Mouse (Mus musculus) kidney, postnatal 36 days (tissue): ENCODE results near the gene Nsmce3.

ENCODE experiments used
- DNase-seq, 2 experiments: peaks; one replicate each; pipeline ENCODE4 v3.0.0; 2021 to 2022; ENCODE audit warnings: mixed read lengths in 2 of 2

Nsmce3 gene

DNA sequence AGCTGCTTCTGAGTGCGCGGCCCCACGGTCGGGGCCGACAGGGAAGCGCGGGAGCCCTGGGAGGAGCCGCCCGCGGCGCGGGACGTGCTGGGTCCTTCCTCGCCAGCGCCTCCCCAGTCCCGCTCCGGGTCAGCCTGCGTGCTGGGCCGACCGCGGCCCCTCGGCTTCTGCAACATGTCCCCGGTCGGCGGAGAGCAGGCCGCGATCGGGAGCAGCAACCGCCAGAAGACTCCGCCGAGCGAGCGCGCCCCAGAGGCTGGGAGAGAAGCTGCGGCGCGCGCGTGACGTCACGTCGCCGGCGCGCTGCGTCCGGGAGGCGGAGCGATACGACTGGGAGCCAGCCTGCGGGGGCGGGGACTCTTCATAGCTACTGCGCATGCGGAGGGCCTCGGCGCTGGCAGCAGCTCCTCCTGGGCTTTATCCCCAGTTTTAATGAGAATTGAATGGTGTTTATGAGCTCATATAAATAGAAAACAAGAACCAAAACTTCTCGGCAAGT, at the start of gene Nsmce3:
Gene Nsmce3, minus strand, starts transcription at position 255 of the 499 bp plus-strand sequence.
- peak; percentile 95 to 98 for DNase-seq

DNA sequence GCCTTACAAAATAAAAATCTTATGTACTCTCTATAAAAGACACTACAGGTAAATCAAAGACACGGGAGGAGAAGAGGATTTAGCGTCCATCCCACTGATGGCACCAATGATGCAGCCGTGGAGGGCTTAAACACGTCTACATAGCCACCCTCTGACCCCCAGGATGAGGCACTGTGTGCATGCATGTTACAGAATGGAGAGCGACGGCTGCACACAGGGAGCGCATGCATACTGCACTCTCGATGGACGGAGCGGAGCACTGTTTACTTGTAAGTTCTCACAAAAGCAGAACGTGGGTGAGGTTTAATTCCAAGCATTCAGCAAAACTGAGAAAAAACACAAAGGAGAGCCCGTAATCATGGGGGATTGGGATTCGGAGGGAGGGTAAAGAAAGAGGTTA, 48.4 kb upstream of the Nsmce3 start:
- no peak for DNase-seq

DNA sequence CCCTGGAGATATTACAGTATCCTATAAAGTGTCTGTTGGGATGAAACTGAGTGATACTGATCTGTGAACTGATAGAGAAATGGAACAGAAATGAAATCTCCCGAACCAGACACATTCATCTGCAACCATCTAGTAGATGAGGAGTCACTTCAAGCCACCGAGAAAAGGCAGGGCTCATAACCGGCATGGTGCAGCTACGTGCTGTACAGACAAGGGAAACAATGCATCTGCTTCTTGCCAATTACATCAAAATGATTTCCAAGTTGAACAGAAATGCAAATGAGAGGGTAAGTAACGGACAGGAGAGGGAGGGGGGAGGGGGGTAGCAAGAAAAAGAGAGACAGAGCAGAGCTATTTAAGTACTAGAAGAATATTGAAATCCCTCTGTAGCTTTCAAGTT, 47.9 kb upstream of the Nsmce3 start:
- DNase-seq = no peak

DNA sequence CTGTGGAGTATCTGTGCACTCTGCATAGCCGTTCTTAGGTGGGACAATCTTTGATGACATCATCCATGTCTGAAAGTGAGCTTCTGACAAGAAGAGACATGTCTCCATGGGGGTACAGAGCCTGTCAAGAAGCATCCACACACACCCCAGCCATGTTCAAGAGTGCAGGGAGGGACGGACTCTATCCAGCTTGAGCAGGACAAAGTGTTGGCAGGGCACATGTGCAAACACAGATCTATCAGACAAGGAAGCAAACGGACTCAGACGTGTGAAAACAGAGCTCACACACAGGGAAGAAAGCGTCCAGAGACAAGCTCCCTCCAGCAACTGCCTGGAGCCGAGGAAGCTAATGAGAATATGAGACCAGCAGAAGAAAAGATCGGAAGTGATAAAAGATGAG, 43.9 kb upstream of the Nsmce3 start:
- no peak for DNase-seq

DNA sequence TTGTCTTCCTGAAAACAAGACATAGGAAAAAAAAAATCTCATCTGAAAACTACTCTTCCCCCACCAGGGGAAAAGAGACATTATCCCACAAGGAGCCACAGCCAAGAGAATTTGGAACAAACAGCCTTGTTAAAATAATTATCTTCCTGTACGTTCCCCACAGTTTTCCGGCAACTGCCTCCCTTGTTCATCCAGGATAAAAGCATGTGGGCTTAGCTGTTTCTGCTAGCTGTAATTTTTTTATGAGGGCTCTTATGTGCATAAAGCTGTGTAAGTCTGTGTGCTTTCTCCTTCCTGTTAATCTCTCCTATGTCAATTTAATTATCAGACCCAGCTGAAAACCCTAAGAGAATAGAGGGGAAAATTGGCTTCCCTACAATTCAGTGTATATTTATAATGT, 42.3 kb upstream of the Nsmce3 start:
- no peak for DNase-seq

DNA sequence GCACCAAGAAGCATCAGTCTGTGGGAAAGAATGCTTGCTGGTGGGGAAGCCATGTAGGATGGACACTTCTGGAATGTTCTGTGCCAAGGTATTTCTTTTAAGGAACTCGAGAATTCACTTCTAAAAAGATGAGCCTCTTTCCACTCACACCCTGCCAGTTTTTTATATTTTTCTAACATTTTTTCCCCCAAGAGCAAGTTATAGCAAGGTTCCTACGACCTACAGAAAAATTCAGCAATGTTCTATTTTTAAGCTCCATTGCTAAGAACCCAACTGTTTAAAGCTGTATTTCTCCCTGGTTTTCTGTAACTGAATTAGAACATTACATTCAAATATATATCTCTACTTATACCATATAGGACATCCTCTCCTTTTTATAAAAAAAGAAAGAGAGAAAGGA, 39.1 kb upstream of the Nsmce3 start:
- DNase-seq = no peak

DNA sequence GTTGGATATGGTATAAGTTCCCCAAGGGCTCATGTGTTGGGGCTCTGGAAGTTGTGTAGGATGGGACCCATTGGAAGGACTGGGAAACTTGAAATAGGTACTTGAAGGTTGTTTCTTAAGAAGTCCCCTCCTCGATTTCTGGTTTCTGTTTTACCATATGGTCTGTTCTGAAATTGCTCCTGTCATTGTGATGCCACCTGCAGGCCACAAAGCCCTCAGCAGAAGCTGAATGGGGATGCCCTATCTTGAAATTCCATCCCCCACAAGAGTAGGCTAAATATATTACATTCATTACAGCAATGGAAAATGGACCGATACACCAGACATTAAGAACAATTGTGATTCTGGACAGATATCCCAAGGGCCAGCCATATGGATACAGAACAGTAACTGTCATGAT, 37.4 kb upstream of the Nsmce3 start:
- no peak for DNase-seq

DNA sequence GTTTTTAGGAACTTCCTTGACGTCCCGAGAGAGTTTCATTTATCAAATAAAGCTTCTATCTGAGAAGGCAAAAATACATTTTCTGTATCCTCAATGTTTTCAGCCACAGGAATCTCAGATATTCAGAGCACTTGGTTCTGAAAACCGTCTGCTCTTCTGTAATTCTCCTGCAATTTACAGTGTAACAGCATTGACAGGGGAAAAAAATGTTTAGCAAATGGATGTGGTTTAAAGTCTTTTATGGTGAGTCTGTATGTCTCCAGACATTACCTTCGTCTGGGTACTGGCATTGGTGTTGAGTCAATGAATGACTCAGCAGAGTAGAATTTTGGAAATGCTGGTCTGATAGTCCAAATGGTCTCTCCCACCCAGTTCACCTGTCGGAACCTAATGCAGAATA, 34.2 kb upstream of the Nsmce3 start:
- no peak for DNase-seq

DNA sequence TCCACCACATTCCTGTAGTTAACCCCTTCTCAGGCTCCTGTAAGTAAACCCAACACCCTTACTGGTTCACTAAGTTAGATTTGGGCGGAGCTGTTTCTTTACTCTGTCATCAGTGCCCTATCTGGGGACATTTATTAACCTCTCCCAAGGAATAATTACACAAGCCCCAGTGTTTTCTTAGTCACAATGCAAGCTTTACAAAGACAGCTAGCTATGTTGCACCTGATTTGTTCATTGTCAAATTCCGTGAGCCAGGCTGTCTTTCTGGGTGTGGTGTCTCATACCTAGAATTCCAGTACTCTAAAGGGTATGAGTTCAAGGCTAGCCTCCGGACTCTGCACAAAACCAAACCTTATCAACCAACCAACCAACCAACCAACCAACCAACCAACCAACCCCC, 32.7 kb upstream of the Nsmce3 start:
- DNase-seq = no peak

DNA sequence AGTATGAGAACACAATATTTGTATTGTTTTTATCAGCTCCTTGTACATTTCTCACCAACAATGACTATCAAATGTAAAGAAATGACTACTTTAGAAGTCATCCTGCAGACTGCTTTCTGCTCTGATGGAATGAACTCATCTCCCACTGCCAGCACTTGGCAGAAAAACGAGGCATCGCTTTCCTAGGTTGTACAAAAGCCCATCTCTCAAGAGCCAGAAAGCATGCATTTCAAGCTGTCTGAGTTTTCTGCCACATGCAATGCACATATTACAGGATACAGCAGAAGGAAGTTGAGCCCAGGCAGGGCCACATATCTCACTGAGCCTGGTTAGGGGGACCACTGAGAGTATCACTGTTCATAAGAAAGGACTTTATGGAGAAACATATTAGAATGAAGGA, 27.5 kb upstream of the Nsmce3 start:
- no peak for DNase-seq

DNA sequence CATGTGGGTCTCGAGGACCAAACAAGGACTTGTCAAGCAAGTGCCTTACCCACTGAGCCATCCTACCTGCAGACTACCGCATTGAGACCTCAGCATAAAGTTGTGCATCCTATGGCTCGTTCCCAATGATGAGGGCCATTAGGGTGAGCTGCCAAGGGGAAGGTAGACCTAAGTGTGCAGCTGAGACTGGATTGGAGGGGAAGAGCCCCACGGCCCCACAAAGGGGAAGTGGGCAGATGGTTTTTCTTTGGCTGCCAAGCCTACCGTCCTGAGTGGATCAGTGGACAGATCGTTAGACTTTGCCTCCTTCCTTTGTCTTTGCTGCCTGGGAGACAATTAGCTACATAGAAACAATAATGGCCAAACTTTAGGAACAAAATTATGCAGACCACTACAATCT, 23.8 kb upstream of the Nsmce3 start:
- DNase-seq = no peak

DNA sequence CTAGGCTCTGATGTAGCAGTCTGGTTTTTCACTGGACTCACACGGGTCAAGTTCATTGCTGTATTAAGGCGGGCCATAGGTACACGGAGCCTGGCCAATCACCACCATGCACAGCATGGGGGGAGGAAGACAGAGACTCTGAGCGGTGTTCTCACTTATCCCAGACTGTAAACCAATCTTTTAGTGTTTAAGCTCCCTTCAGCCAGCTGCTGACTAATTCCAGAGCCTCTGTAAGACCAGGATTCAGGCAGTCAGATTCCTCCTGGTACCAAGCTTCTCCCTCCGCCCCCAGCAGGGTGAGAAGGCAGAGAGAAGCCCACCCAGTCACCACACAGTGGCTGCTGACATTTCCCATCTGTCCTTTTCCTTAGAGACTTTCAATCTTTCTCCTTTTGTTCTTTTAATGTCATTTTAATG, 22.9 kb upstream of the Nsmce3 start:
- DNase-seq = no peak

DNA sequence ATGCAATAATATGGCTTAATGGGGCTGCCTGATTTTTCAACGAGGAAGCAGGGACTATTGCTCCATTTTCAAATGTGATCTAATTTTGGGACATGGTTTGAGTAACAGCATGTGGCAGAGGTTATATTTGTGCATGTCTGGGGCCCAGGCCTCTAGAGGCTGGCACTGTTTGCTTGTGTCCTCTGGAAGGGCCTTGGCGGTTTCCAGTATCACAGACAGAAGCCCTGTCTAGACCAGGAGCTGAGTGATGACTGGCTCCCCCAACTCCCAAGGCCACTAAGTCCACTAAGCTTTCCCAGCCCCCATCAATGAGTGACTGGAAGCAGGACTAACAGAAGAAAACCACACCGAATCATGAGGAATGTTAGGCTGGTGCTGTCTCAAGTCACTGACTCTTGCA, 18.3 kb upstream of the Nsmce3 start:
- DNase-seq = no peak

DNA sequence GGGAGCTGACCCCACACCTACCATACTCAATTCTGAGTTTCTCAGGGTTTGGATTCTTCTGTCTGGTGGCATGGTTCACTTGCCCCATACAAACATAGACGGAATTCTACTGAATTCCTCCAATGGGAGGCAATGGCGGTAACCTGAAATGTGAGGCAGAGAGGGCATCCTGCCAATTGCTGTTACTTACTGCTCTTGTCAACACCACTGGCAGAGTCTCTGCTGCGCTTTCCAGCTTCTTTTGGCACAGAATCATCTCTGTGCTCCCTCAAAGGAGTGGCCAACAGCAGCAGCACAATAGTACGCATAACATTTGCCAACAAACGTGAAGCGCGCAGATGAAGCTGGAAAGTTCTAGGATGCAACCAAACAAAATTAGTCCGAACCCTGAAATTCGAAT, 17.1 kb upstream of the Nsmce3 start:
- DNase-seq = no peak

DNA sequence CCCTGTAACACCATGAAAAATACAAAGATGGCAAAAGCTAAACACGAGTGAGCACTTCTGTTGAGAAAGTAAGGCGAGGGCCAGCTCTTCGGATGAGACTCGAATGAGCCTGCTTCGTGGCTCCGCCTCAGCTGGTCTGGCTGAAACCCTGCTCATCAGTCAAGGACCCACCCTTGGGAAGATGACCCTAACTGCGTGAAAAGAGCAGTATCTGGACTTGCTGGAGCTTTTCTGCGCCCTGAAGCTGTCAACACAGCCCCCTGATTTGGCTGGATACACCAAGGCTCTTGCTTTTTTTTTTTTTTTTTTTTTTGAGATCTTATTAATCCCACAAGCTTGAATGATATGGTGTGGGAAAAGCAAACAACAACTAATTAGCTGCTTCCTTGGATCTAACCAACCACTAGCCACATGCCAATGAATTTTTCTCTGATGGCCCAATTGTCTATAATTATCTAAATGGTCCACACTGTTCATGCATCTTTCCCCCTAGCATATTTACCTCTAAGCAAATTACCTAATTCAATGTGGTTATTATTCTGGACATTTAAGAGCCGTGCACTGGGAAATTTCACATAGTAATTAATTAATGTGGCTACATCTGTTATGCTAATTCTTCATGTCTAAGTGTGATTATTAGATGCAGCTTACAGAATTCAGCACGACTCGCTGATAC, 11.5 kb upstream of the Nsmce3 start:
- DNase-seq = no peak

DNA sequence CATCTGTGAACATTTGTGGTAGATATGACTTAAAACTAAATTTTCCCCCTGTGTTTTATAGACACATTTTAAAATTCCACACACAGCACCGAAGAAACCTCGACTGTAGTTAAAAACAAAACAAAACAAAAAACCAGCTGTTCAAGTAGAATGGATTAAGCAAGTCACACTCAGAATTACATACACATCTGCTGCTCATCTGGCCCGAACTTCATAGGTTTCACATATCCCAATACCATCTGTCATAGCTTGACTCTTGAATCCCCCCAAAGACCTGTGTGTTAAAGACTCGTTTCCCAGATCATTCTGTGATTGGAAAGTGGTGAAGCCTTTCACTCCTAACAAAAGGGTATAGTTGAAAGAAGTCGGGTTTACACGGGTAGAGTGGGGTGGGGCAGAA, 9.4 kb upstream of the Nsmce3 start:
- DNase-seq = no peak

DNA sequence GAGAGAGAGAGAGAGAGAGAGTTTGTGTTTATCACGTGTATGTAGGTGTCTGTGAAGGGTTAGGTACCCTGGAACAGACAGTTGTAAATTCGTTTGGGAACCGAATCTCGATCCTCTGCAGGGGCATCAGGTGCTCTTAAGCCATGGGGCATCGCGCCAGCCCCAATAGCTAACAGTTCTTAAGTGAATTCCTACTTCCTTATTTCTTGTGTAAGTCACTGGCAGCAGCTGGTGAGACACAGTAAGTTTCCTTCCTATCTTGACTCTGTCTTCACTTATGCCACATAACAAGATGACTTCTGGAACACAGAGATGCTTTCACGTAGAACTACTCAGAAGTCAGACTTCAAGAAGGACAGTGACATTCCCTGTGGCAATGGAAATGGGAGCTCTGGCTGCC, 8.6 kb upstream of the Nsmce3 start:
- DNase-seq = no peak

DNA sequence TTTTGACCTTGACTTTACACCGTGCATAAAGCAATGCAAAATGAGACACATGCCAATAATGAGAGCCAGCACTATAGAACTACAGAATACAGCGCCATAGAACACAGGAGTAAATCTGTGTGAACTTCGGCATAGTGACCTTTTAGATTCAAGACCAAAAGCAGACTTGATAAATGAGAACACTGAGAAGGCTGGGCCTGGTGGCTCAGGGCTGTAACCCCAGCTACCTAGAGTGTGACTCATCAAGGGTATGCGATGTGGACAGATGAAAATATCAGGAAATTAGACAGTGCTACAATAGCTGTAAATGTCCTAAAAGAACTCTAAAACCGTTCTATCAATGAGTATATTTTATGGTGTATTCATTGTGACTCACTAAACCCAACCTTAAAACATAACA, 7.6 kb upstream of the Nsmce3 start:
- DNase-seq = no peak

DNA sequence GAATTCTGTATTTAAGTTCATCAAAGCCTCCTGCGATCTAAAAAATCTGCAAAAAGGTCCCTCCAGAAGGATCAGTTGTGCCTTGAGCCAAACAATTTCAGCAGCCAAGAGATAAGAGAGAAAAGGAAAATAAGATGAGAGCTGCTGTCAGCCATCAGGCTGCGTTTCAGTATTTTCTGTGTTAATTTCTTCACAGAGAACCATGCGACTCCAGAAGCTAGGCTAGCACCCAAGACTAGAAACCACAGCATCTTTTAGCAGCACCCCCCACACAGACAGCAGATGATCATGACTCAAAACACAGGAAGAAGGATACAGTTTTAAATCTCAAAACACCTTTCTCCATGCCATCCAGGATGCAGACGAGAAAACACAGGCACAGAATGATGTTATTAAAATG, 2.1 kb upstream of the Nsmce3 start:
- DNase-seq = no peak

DNA sequence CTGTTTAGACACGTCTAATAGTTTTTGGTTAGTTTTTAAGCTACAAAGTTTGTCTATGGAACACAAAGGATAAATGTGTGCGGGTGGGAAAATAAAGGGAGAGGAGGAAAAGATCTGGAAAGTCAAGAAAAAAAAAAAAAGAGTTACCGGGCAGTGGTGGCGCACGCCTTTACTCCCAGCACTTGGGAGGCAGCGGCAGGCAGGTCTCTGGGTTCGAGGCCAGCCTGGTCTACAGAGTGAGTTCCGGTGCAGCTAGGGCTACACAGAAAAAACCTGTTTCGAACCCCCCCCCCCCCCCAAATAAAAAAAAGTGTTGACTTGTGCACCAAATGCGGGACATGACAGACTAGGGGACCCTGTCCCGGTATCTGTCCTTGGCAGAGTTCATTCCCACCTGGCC, 469 bp upstream of the Nsmce3 start:
- DNase-seq = peak in 1 of 2 experiments; percentile 14

DNA sequence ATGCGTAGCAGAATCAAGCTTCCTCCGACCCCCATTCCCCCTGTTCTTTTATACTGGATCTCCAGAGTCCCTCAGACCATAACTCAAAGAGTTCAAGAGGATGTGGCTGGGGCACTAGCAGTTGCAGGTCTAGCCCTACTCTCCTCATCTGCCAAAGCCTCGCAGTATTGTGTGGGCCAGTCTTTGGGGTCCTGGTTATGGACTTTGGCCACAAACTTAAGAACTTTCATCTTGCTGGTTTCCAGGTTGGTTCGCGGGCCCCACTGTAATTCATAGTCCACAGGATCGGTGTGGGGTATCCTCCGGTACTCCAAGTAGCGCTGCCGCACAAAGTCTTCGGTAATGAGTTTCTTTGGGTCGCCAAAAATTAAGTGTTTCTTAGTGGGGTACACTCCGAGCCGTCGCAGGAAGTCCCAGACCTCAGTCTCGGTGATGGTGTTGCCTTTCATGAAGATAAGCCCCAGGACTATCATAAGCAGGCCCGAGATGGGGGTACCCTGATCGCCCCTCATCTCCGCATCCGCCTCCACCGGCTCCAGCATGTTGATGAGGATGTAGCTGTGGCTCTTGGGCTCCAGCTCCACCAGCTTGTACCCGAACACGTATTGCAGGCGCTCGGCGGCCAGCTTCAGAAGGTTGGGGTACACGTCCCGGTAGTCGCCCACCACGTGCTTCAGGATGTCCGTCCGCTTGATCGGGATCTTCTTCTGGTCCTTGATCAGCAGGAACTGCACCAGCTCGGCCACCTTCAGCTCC, 632 bp downstream of the Nsmce3 start:
- DNase-seq = no peak

DNA sequence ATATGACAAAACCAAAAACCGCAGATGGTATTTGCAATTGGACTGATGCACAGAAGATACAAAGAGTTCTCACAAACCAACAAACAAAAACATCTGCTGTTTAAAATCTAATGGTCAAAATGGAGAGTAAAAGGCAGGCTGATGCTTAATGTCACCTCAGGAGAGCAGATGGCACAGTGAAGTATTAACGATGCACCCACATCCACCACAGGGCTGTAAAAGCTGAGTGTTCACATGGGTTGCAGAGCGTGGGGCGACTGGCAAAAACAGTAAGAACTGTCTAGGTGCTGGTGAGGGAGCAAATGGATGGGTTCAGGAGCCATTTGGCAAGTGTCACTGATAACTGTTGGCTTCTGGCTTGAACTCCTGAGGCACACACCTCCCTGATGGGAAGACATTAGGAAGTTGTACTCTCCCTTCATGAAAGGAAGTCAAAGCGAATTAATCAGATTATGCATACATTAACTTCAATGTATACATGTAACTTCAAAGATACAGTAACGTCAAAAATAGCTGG, 3.2 kb downstream of the Nsmce3 start:
- DNase-seq = no peak

DNA sequence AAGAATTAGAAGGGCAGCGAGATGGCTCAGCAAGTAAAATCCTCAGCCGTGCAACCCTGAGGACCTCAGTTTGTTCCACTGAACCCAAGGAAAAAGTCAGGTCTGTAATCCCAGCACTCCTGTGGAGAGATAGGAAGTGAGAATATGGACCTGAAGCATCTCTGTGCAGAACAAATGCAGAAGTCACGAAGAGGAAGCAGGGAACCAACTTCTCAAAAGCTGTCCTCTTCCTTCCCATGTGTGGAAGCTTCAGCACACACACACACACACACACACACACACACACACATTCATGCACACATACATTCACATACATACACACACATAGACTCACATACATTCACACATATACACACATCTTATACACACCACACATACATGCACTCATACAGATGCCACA, 9.3 kb downstream of the Nsmce3 start:
- no peak for DNase-seq

DNA sequence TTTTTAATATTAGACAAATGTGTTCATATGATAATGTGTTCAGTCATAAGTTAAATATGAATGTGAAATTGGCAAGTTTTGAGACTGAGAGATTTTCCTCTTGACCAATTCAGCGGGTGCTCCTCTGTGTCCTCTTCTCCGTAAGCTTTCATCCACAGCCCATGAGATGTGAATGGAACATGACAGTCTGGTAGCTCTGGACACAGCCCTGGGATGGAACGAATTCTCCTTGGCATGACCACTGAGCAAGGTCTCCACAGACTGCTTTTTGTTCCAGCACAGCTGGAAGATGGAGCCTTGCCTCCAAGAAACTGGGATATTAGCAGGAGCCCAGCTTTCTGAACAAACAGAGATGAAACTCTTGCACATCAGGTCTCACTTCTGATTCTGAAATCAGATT, 9.8 kb downstream of the Nsmce3 start:
- DNase-seq = no peak
